Mouse (Mus musculus) left cerebral cortex, postnatal 36 days (tissue): ENCODE data around the gene Gm20403. TPM values are rescaled to one million over a fixed set of nuclear protein-coding genes. Genes with fewer than 3 reads are reported as not detected.
"Not testable (repeated sequence)": the region's sequence is repeated elsewhere in the genome, so short reads cannot be mapped to it uniquely, and the experiment has no call there.

ENCODE experiments used
- DNase-seq, 2 experiments: peaks; one replicate each; pipeline ENCODE4 v3.0.0; 2021 to 2022; ENCODE audit warnings: low spot score in 2 of 2, mixed read lengths in 1 of 2
- intact Hi-C: fragments of 180-260 bp; cut with DNase I; formaldehyde crosslinking; loops from one replicate; pipeline ENCODE4 v1.15.1; 2025
- total RNA-seq, 2 experiments: library from RNA; stranded (reverse); gene quantifications; 2 replicates each; pipeline ENCODE4 v1.2.3; 2021

Gm20403 gene
- total RNA-seq, 2 experiments from 2014 or later, result not detected

GRCm38 (mm10) chr12:54942586-54943157 is 43.7 kb downstream of the Gm20403 start:
- DNase-seq, intact Hi-C loops: not testable (repeated sequence)

GRCm38 (mm10) chr12:54937581-54938343 is 48.6 kb downstream of the Gm20403 start:
- intact Hi-C loops, result not testable (repeated sequence)

More at GRCm38 (mm10) chr12:54937581-54938343, 48.6 kb downstream of the Gm20403 start:
- not testable (repeated sequence) for DNase-seq

Other genes starting within 250 kb of the Gm20403 start
- 10 to 100 TPM; 44.3 to 45.5 TPM for gene Snx6, start 190.8 kb downstream of the Gm20403 start, total RNA-seq
- 100 to 1,000 TPM; 106 to 113 TPM for gene Cfl2, start 123.7 kb downstream of the Gm20403 start, total RNA-seq
- gene Baz1a, start 27.8 kb upstream of the Gm20403 start, total RNA-seq, result 1 to 10 TPM; 2.4 to 5.3 TPM
- gene 2700097O09Rik, start 93.6 kb upstream of the Gm20403 start, total RNA-seq, result 10 to 100 TPM in 1 of 2 experiments, 1 to 10 TPM in 1; 8.2 to 13.2 TPM
- gene Srp54a, start 93.7 kb upstream of the Gm20403 start, total RNA-seq, result 10 to 100 TPM; 83.0 to 84.9 TPM
- 10 to 100 TPM; 18.2 TPM for gene Fam177a, start 137.9 kb upstream of the Gm20403 start, total RNA-seq
- 10 to 100 TPM; 51.8 to 57.4 TPM for gene Srp54b, start 168.6 kb upstream of the Gm20403 start, total RNA-seq
- 1 to 10 TPM in 1 of 2 experiments, not detected in 1; 1.9 TPM for gene 1700047I17Rik2, start 213.1 kb upstream of the Gm20403 start, total RNA-seq
- gene Srp54c, start 243.6 kb upstream of the Gm20403 start, total RNA-seq, result 10 to 100 TPM; 36.0 to 37.3 TPM